Mouse (Mus musculus) limb, embryonic 10.5 days (tissue): ENCODE results near the gene Ace3. TPM values are rescaled to one million over a fixed set of nuclear protein-coding genes. Genes with fewer than 3 reads are reported as not detected.

Experiments used
- DNase-seq: peaks from one replicate; pipeline ENCODE4 v3.0.0-alpha.2; 2017; ENCODE audit warnings: low spot score
- H3K27ac ChIP-seq: fragments of 300-500 bp; sonication (generic); 2 replicates; pipeline ENCODE4 v1.5.1; 2016; ENCODE audit warnings: mild to moderate bottlenecking
- H3K27me3 ChIP-seq: fragments of 300-500 bp; sonication (generic); 2 replicates; pipeline ENCODE4 v1.6.1; 2016; ENCODE audit warnings: low read depth, mild to moderate bottlenecking; ENCODE audit not compliant: poor library complexity, severe bottlenecking
- H3K36me3 ChIP-seq: fragments of 300-500 bp; sonication (generic); 2 replicates; pipeline ENCODE4 v1.6.1; 2016; ENCODE audit warnings: mild to moderate bottlenecking, moderate library complexity
- H3K4me1 ChIP-seq: fragments of 300-500 bp; sonication (generic); 2 replicates; pipeline ENCODE4 v1.6.1; 2016
- H3K4me3 ChIP-seq: fragments of 300-500 bp; sonication (generic); 2 replicates; pipeline ENCODE4 v1.5.1; 2016; ENCODE audit warnings: mild to moderate bottlenecking, moderate library complexity
- H3K9me3 ChIP-seq: fragments of 300-500 bp; sonication (generic); replicated peaks from 2 replicates; pipeline ENCODE4 v1.6.1; 2016; ENCODE audit warnings: mild to moderate bottlenecking
- WGBS: fragments of 180-500 bp; shearing (Covaris S2); methylation state at CpG from one replicate; pipeline ENCODE4 v1.1.7; 2016; 5-methylcytosine and 5-hydroxymethylcytosine counted together
- polyA plus RNA-seq: library from polyadenylated mRNA; unstranded; fragments of >200 nt; fragmentation: Nextera tagmentation; extraction: Ambion mirVana; gene quantifications from 2 replicates; pipeline ENCODE4 v1.2.1, GENCODE M21; 2016

Ace3 gene
- polyA plus RNA-seq = not detected in 2 replicates

- no peak for DNase-seq
- no peaks in the 10 kb centered on the region for H3K4me1 ChIP-seq
- H3K27me3 ChIP-seq = no peaks in the 10 kb centered on the region
- H3K36me3 ChIP-seq = no peaks in the 10 kb centered on the region
- H3K9me3 ChIP-seq = no peaks in the 10 kb centered on the region
- H3K27ac ChIP-seq = no peak within 1 kb of the TSS
- H3K4me3 ChIP-seq = no peak within 1 kb of the TSS
- WGBS = 92% methylated on average over 3 of the region's 3 CpGs
Measured at GRCm38 (mm10) chr11:105994375-105994774, at the start of gene Ace3. Gene Ace3 (plus strand): TSS chr11:105994675.

- Histone ChIP-seq H3K9me3 (no peaks in the 10 kb centered on the region), H3K36me3 (no peaks in the 10 kb centered on the region), H3K4me1 (peaks cover 39% of the 10 kb centered on the region), H3K4me3 (peak overlapping the region; percentile 79), H3K27ac (peak overlapping the region; percentile 82), H3K27me3 (peaks cover 60% of the 10 kb centered on the region)
- DNase-seq = no peak
- 83% methylated on average over 16 of the region's 16 CpGs for WGBS
Measured at GRCm38 (mm10) chr11:105944770-105945672, 49.5 kb upstream of the Ace3 start.

- no peak overlapping the region for H3K4me3 ChIP-seq
- peaks cover 45% of the 10 kb centered on the region for H3K27me3 ChIP-seq
- 51% methylated on average over 11 of the region's 11 CpGs for WGBS
- peaks cover 42% of the 10 kb centered on the region for H3K4me1 ChIP-seq
- H3K36me3 ChIP-seq = no peaks in the 10 kb centered on the region
- no peak for DNase-seq
- H3K9me3 ChIP-seq = no peaks in the 10 kb centered on the region
- no peak overlapping the region for H3K27ac ChIP-seq
Measured at GRCm38 (mm10) chr11:105946694-105947154, 47.8 kb upstream of the Ace3 start.

- Histone ChIP-seq H3K27ac (no peak overlapping the region), H3K27me3 (peaks cover 31% of the 10 kb centered on the region)
Measured at GRCm38 (mm10) chr11:105948255-105948654, 46.2 kb upstream of the Ace3 start.

GRCm38 (mm10) chr11:105950519-105950918 is 44.0 kb upstream of the Ace3 start:
- peaks cover 8% of the 10 kb centered on the region for H3K27me3 ChIP-seq
- peaks cover 29% of the 10 kb centered on the region for H3K4me1 ChIP-seq
- no peaks in the 10 kb centered on the region for H3K9me3 ChIP-seq
- DNase-seq = no peak
- H3K36me3 ChIP-seq = no peaks in the 10 kb centered on the region
- no peak overlapping the region for H3K27ac ChIP-seq
- no peak overlapping the region for H3K4me3 ChIP-seq
- WGBS = 73% methylated on average over 4 of the region's 4 CpGs

More at GRCm38 (mm10) chr11:105948255-105948654, 46.2 kb upstream of the Ace3 start:
- Histone ChIP-seq H3K4me3 (no peak overlapping the region), H3K36me3 (no peaks in the 10 kb centered on the region), H3K4me1 (peaks cover 48% of the 10 kb centered on the region), H3K9me3 (no peaks in the 10 kb centered on the region)
- 85% methylated on average over 2 of the region's 2 CpGs for WGBS
- no peak for DNase-seq

- Histone ChIP-seq H3K27ac (no peak overlapping the region; the same call in 1 of the 2 replicates), H3K9me3 (no peaks in the 10 kb centered on the region), H3K27me3 (no peaks in the 10 kb centered on the region), H3K4me1 (peaks cover 29% of the 10 kb centered on the region), H3K4me3 (no peak overlapping the region), H3K36me3 (no peaks in the 10 kb centered on the region)
- 35% methylated on average over 3 of the region's 3 CpGs for WGBS
- no peak for DNase-seq
Measured at GRCm38 (mm10) chr11:105951601-105952044, 42.9 kb upstream of the Ace3 start.

- Histone ChIP-seq H3K27me3 (no peaks in the 10 kb centered on the region), H3K9me3 (no peaks in the 10 kb centered on the region), H3K4me3 (no peak overlapping the region), H3K36me3 (no peaks in the 10 kb centered on the region), H3K27ac (peak overlapping the region; percentile 15; the same call in 1 of the 2 replicates), H3K4me1 (peaks cover 28% of the 10 kb centered on the region)
- no peak for DNase-seq
- 88% methylated on average over 9 of the region's 9 CpGs for WGBS
Measured at GRCm38 (mm10) chr11:105952111-105952510, 42.4 kb upstream of the Ace3 start.

GRCm38 (mm10) chr11:105952911-105953386 is 41.5 kb upstream of the Ace3 start, which contains the start of gene Cyb561:
Gene Cyb561 (minus strand): TSS chr11:105953336.
- no peaks in the 10 kb centered on the region for H3K9me3 ChIP-seq
- no peak for DNase-seq
- H3K27ac ChIP-seq = 0 out of 2 replicates have a peak within 1 kb of the TSS, but pooled peaks have one; percentile 15
- peaks cover 25% of the 10 kb centered on the region for H3K4me1 ChIP-seq
- WGBS = 74% methylated on average over 12 of the region's 12 CpGs
- H3K36me3 ChIP-seq = no peaks in the 10 kb centered on the region
- no peaks in the 10 kb centered on the region for H3K27me3 ChIP-seq
- no peak within 1 kb of the TSS for H3K4me3 ChIP-seq

GRCm38 (mm10) chr11:105953402-105953801 is 41.1 kb upstream of the Ace3 start:
- Histone ChIP-seq H3K4me3 (no peak overlapping the region), H3K27me3 (no peaks in the 10 kb centered on the region), H3K4me1 (peaks cover 23% of the 10 kb centered on the region), H3K27ac (no peak overlapping the region), H3K36me3 (no peaks in the 10 kb centered on the region), H3K9me3 (no peaks in the 10 kb centered on the region)
- WGBS = 82% methylated on average over 6 of the region's 6 CpGs
- no peak for DNase-seq

GRCm38 (mm10) chr11:105955815-105956430 is 38.6 kb upstream of the Ace3 start:
- Histone ChIP-seq H3K27ac (no peak overlapping the region), H3K4me1 (peaks cover 17% of the 10 kb centered on the region), H3K36me3 (no peaks in the 10 kb centered on the region), H3K9me3 (no peaks in the 10 kb centered on the region), H3K4me3 (no peak overlapping the region), H3K27me3 (no peaks in the 10 kb centered on the region)
- DNase-seq = no peak
- 94% methylated on average over 28 of the region's 28 CpGs for WGBS

GRCm38 (mm10) chr11:105957501-105957900 is 37.0 kb upstream of the Ace3 start:
- H3K4me1 ChIP-seq = peaks cover 4% of the 10 kb centered on the region; the same call in 1 of the 2 replicates
- no peak overlapping the region for H3K4me3 ChIP-seq
- no peak for DNase-seq
- H3K9me3 ChIP-seq = no peaks in the 10 kb centered on the region
- H3K27ac ChIP-seq = no peak overlapping the region
- 69% methylated on average over 6 of the region's 6 CpGs for WGBS
- H3K36me3 ChIP-seq = no peaks in the 10 kb centered on the region
- H3K27me3 ChIP-seq = no peaks in the 10 kb centered on the region

GRCm38 (mm10) chr11:105958566-105958965 is 35.9 kb upstream of the Ace3 start:
- Histone ChIP-seq H3K9me3 (no peaks in the 10 kb centered on the region), H3K4me3 (no peak overlapping the region), H3K4me1 (no peaks in the 10 kb centered on the region; the same call in 1 of the 2 replicates), H3K27me3 (no peaks in the 10 kb centered on the region), H3K27ac (no peak overlapping the region), H3K36me3 (no peaks in the 10 kb centered on the region)
- WGBS = 51% methylated on average over 1 of the region's 1 CpGs
- DNase-seq = no peak

GRCm38 (mm10) chr11:105959355-105959754 is 35.1 kb upstream of the Ace3 start:
- DNase-seq = no peak
- no peaks in the 10 kb centered on the region for H3K9me3 ChIP-seq
- H3K27ac ChIP-seq = no peak overlapping the region
- H3K4me1 ChIP-seq = no peaks in the 10 kb centered on the region; the same call in 1 of the 2 replicates
- no peak overlapping the region for H3K4me3 ChIP-seq
- H3K27me3 ChIP-seq = no peaks in the 10 kb centered on the region
- 63% methylated on average over 17 of the region's 17 CpGs for WGBS
- H3K36me3 ChIP-seq = no peaks in the 10 kb centered on the region
